Mouse (Mus musculus) left cerebral cortex, postnatal 36 days (tissue): Measurements from ENCODE around the gene Prcd. TPM values are rescaled to one million over a fixed set of nuclear protein-coding genes. Genes with fewer than 3 reads are reported as not detected.
"Not testable (repeated sequence)": the region's sequence is repeated elsewhere in the genome, so short reads cannot be mapped to it uniquely, and the experiment has no call there.

Source experiments
- DNase-seq, 2 experiments: peaks; one replicate each; pipeline ENCODE4 v3.0.0; 2021 to 2022; ENCODE audit warnings: low spot score in 2 of 2, mixed read lengths in 1 of 2
- intact Hi-C: fragments of 180-260 bp; cut with DNase I; formaldehyde crosslinking; loops from one replicate; pipeline ENCODE4 v1.15.1; 2025
- total RNA-seq, 2 experiments: library from RNA; stranded (reverse); gene quantifications; 2 replicates each; pipeline ENCODE4 v1.2.3; 2021

The Prcd gene
- total RNA-seq, 2 experiments from 2014 or later: 4.3 to 6.2 TPM

GRCm38 (mm10) chr11:116624131-116624832 lies 29.1 kb upstream of the Prcd start:
- peak in 1 of 2 experiments; percentile 39 for DNase-seq
- intact Hi-C loops: no loop called here

DNA sequence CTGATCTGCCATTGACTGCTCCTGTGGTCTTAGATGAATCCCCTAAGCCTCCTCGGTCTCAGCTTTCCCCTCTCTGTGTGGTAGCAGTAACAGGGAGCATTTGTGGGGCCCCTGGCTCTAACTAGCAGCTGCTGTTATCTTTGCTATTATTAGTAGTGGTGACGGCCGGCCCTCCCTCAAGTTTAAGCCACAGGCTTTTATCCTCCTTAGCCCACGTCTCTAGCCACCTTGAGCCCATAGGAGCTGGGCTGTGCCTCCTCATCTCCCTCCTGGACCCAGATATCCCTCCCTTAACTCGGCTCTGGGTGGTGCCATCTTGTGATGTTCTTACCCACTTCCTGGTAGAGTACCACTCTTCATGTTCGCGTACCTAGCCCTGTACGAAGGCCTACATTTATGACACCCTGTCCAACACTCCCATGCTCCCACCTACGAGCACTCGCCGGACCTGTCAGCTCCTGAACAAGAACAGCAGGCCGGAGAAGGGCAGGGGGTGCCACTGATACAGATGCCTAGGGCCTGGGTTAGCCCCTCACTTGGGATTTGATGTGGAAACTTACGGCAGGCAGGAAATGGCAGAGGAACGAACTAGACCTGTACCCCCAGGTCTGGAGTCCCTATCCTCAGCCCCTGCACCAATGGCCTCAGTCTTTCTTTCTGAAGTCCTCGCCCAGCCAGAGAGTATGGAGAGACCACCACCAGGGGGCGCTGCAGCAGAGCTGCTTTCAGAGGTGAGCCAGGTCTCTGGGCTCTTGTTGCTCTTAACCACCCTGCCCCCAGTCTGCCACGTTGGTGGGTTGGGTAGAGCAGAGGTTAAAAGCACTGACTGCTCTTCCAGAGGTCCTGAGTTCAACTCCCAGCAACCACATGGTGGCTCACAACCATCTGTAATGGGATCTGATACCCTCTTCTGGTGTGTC lies 28.0 kb upstream of the Prcd start:
- DNase-seq: no peak
- intact Hi-C loops: no loop called here

DNA sequence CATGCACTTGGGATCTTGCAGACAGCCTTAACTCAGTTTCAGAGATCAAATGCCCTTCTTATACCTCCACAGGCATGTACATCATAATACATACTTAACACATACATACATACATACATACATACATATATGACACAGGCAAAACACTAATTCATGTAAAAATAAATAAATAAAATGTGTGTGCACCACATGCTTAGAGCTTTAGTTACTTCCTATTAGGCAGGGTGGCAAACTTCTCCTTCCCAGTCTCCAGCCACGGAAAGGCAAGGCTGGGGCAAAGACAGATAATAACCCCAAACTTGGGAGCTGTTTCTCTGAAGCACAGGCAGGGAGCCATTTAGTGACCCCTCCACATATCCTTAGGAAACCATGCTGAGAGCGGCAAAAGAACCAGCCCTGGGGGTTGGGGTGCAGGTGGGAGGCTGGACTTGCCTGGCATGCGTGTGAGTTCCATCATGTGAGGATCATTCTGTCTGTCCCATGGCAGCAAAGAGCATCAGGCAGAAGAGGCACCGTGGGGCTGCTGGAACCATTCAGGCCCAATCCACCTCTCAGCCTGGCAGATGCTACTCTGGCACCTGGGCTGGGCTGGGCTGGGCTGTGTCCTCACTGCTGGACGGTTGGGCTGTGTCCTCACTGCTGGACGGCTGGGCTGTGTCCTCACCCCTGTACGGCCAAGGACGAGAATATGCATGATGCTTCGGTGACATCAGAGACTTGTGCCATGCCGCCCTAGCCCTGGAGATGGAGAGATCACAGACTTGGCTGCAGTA lies 26.8 kb upstream of the Prcd start, which contains the start of gene Rhbdf2:
Gene Rhbdf2, minus strand, starts transcription at position 721 of the 773 bp plus-strand sequence.
- DNase-seq: no peak
- intact Hi-C loops: no loop called here

DNA sequence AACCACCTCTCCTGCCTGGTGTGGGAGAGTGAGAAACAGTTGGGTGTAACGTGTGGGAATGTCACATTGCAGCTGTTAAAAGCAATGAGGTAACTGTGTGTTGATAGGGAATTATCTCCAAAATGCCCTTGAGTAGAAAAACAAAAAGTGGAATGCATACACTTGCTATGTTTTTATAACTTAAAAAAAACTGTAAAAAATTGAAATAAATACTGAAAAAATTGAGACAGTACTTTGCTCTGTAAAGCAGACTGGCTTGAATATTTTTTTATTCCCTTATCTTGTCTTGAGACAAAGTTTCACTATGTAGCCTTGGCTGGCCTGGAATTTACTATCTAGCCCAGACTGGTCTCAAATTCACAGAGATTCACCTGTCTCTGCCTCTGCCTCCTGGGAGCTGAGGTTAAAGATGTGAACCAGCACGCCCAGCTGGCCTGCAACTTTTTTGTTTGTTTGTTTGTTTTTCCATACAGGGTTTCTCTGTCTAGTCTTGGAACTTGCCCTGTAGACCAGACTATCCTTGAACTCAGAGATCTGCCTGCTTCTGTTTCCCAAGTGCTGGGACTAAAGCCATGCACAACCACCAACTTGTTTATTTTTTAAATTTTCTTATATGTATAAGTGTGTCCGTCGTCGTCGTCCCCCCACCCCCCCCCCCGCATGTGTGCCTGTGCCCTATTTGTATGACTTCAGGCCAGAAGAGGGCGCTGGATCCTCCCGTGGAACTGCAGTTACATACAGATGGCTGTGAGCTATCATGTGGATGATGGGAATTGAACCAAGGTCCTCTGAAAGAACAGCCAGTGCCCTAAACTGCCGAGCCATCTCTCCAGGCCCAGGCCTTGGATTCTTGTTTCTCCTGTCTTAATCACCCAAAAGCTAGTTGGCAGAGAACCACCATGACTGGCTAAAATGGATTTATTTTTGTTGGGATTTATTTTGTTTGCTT lies 26.0 kb upstream of the Prcd start:
- DNase-seq: no peak
- intact Hi-C loops: loop anchor here (2.0 kb wide), 2 partner anchors 39 to 73 kb away; no protein-coding TSS in a partner anchor

GRCm38 (mm10) chr11:116628712-116629111 lies 24.6 kb upstream of the Prcd start:
- DNase-seq: peak; percentile 79 to 86
- intact Hi-C loops: loop anchor here (2.0 kb wide), 2 partner anchors 40 to 74 kb away; no protein-coding TSS in a partner anchor

GRCm38 (mm10) chr11:116629472-116629871 lies 23.9 kb upstream of the Prcd start:
- no peak for DNase-seq
- intact Hi-C loops: loop anchor here (2.0 kb wide), 2 partner anchors 41 to 75 kb away; no protein-coding TSS in a partner anchor

DNA sequence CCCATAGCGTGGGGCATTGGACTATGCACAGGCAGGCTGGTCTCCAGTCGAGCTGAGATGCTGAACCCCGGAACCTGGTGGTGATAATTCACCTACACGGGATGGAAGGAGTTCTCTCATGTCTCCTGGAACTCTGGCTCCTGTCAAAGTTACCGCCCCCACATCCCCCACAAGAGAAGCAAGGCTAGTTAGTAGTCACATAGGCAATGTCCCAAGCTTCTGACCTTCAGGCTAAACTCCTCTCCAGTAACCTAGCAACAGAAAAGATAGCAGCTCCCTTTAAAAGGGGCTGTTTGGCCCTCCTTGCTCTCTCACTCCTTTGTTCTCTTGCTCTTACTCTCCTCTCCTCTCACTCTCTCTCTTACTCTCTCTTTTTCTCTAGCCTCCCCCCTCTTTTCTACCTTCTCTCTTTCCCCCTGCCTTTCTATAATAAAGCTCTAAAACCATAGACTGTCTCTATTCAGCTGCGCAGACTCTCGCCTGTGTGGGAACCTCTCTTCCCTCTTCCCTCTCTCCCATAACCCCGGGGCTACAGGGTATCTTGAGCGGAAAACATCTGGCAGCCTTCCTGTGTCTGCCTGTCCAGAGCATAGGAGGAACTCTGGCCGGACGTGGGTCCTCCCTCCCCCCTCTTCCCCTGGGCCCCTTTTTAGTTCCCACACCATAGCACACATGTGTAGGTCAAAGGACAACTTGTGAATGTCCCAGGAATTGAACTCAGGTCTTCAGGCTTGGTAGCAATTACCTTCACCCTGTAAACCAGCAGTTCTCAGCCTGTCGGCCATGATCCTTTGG lies 23.0 kb upstream of the Prcd start:
- no peak for DNase-seq
- intact Hi-C loops: no loop called here

DNA sequence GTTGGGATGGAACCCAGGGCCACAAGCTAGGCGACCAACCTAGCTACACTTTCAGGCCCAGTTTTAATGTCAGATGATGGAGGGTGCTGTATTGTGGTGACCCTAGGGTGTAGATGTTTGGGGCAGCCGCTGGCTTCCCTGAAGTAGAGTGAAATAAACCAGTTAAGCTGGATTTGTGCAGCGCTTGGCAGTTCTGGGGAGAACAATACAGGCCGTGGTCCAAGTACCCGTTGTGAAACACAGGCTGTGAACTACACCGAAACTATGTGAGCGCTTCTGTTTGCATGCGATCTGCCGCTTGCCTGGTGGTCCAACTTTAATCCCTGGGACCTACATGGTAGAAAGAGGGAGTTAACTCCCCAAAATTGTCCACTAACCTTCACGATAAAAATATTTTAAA lies 20.4 kb upstream of the Prcd start:
- DNase-seq: no peak
- intact Hi-C loops: no loop called here

GRCm38 (mm10) chr11:116636607-116637006 lies 16.7 kb upstream of the Prcd start:
- DNase-seq, intact Hi-C loops: not testable (repeated sequence)

GRCm38 (mm10) chr11:116641168-116641567 lies 12.2 kb upstream of the Prcd start:
- DNase-seq: no peak
- intact Hi-C loops: loop anchor here (5.0 kb wide), 1 partner anchor 416 kb away; no protein-coding TSS in a partner anchor

DNA sequence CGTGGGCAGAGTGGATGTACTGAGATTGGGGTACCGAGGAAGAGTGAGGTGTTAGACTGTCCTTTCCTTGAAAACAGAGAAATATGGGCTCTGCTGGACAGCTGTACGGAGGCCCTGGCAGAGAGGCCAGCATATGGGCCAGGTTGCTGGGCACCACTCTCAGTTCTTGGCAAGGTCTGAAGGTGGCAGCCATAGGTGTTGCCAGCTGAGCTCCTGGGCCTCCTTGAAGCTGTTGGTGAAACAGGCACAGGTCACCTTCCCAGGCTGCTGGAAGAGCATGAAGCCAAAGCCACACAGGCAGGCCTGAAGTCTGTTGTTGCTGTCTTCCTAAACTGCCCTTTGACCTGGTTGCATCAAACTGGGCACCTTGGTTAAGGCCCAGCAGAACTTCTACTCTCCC lies 11.6 kb upstream of the Prcd start:
- intact Hi-C loops: loop anchor here (5.0 kb wide), 1 partner anchor 416 kb away; no protein-coding TSS in a partner anchor
- DNase-seq: no peak

GRCm38 (mm10) chr11:116642681-116643578 lies 10.4 kb upstream of the Prcd start:
- DNase-seq: peak; percentile 85 to 91
- intact Hi-C loops: loop anchor here (1.0 to 5.0 kb wide), 3 partner anchors 28 to 414 kb away; no protein-coding TSS in a partner anchor

DNA sequence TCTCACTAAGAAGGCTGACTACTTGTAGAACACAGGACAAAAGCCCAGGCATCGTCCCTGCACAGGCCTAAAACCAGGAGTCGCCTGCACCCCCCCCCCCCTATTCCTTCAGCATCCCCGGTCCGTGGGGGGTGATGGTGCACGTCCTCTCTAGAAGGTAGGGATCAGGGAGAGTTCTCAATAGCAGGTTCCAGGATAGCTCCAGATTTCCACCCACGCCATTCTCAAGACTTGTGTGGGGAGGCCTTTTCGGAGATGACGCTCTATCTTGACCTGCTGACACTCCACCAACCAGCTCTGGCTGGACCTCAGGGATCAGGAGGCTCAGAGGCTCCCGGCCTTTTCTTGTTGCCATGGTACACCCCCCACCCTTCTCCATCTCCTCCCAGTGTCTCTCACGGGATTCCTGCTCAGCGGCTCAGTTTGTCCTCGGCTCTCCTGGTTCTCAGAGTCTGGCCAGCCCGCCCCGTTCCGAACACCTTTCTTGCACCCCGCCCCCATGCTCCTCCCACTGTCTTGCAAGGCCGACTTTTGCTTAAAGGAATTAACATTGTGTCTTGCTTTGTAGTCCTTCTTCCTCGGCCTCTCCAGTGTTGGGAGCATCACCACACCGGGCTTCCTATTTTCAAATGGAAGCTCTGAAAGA lies 9.6 kb upstream of the Prcd start:
- intact Hi-C loops: loop anchor here (1.0 to 5.0 kb wide), 3 partner anchors 28 to 414 kb away; no protein-coding TSS in a partner anchor
- peak in 1 of 2 experiments; percentile 27 for DNase-seq

DNA sequence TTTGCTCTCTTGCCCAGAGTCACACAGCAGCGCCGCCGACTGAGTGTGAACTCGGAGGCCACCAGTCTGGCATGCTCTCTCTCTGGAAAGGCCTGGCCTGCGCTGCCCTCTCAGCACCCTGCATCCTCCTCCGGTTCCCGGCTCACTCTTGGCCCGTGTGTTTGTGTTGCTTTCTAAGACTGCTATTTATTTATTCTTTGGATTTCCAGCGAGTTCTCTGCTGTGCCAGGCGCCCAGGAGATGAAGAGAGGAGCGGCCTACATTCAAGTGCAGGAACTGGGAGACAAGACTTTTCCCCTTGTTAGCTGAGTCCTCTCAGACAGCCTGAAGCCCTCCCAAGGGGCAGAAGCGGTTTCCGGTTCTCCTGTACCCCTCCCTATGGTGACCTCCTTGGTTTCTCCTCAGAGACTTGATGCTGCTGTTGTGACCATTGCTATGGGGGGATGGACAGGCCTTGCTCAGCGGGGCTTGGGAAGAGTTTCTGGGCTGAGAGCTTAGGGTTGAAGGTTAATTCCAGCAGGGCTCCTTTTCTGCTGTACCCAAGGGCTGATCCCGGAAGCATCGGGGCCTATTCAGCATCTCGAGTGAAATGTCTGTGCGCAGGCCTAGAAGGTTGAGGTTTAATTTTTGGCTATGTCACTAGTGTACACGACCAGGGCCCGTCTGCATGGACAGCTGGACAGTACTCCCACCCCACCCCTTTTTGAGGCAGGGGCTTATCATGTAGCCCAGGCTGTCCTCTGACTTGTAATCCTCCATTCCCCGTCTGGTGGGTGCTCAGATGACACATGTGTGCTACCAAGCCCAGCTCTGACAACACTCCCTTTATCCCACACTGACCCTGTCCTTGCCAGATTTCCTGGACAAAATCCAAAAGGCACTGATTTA lies 8.9 kb upstream of the Prcd start:
- intact Hi-C loops: loop anchor here (5.0 kb wide), 1 partner anchor 413 kb away; no protein-coding TSS in a partner anchor

More for the DNA sequence above, 8.9 kb upstream of the Prcd start:
- DNase-seq: no peak
